ENCODE assay signal across 24 mouse cellular contexts in genomic region chr12:85009776-85010175, GRCm38 (mm10). TPM values are rescaled to one million over a fixed set of nuclear protein-coding genes. Genes with fewer than 3 reads are reported as not detected.
DNase-seq lines count a peak whose midpoint lies in the region; ATAC-seq and TF ChIP-seq lines count a peak whose summit lies in the region.
"Had no signal": no experiment of that assay in that cellular context is flagged by ENCODE, and none has a peak within 500 bp of the region (broad histone marks: within the 10 kb centered on the region; RNA-seq: fewer than 3 reads in every experiment).

No protein-coding gene starts in this region.

- no peak for ATAC-seq in liver, embryonic 11.5 days (replicated peaks; ENCODE audit: low FRiP score)
- ATAC-seq: forebrain, embryonic 16.5 days; hindbrain, embryonic 16.5 days; intestine, embryonic 15.5 days; midbrain, embryonic 15.5 days had no signal

- H3K9ac ChIP-seq in liver, adult 2 months (ENCODE audit: low read depth, low read length): no peak overlapping the region
- H3K9ac ChIP-seq in liver, embryonic 11.5 days (ENCODE audit: low read depth, low read length): no peak overlapping the region
- H3K9ac ChIP-seq: intestine, embryonic 15.5 days; limb, embryonic 12.5 days; liver, embryonic 13.5 days; lung, embryonic 15.5 days; midbrain, embryonic 15.5 days; neural tube, embryonic 13.5 days had no signal

- H3K4me2 ChIP-seq in liver, embryonic 11.5 days: no peak overlapping the region
- H3K4me2 ChIP-seq: intestine, embryonic 15.5 days; limb, embryonic 12.5 days; liver, embryonic 13.5 days; lung, embryonic 15.5 days; midbrain, embryonic 15.5 days; neural tube, embryonic 13.5 days had no signal

- peaks cover 19% of the 10 kb centered on the region for H3K4me1 ChIP-seq in liver, adult 2 months (ENCODE audit: control insufficient read depth, insufficient read depth, low read length)
- 0 out of 2 replicates have a peak, but pooled peaks cover 3% of the 10 kb centered on the region for H3K4me1 ChIP-seq in liver, embryonic 11.5 days (replicated peaks; ENCODE audit: control insufficient read depth, insufficient read depth, low read length)
- H3K4me1 ChIP-seq: embryonic facial prominence, embryonic 10.5 days; forebrain, embryonic 10.5 days; hindbrain, embryonic 10.5 days; intestine, embryonic 15.5 days; limb, embryonic 12.5 days; lung, embryonic 15.5 days; midbrain, embryonic 15.5 days; neural tube, embryonic 13.5 days had no signal

- 0 out of 2 replicates have a peak overlapping the region, but pooled peaks have one; percentile 39 for H3K27ac ChIP-seq in liver, adult 2 months (replicated peaks; ENCODE audit: insufficient read depth, low read depth, low read length)
- no peak overlapping the region for H3K27ac ChIP-seq in liver, embryonic 11.5 days (ENCODE audit: low read depth, low read length)
- H3K27ac ChIP-seq: embryonic facial prominence, embryonic 10.5 days; forebrain, embryonic 10.5 days; hindbrain, embryonic 10.5 days; intestine, embryonic 15.5 days; limb, embryonic 12.5 days; liver, embryonic 13.5 days; lung, embryonic 15.5 days; midbrain, embryonic 15.5 days; neural tube, embryonic 13.5 days had no signal

- H3K4me3 ChIP-seq in liver, adult 2 months (ENCODE audit: insufficient read depth, low read depth, low read length): no peak overlapping the region
- H3K4me3 ChIP-seq in liver, embryonic 11.5 days (ENCODE audit: low read depth, low read length): no peak overlapping the region
- H3K4me3 ChIP-seq: embryonic facial prominence, embryonic 10.5 days; forebrain, embryonic 10.5 days; hindbrain, embryonic 10.5 days; intestine, embryonic 15.5 days; limb, embryonic 12.5 days; liver, embryonic 13.5 days; lung, embryonic 15.5 days; megakaryocyte, embryonic 14.5 days; midbrain, embryonic 15.5 days; myocyte; neural tube, embryonic 13.5 days had no signal

- TF ChIP-seq CTCF in liver, adult 2 months (IDR thresholded peaks at IDR 0.05; ENCODE audit: low read depth, low read length): no peak

- H3K27me3 ChIP-seq in liver, adult 2 months (ENCODE audit: control insufficient read depth, insufficient read depth, low read length): no peaks in the 10 kb centered on the region
- H3K27me3 ChIP-seq in liver, embryonic 11.5 days (replicated peaks; ENCODE audit: control insufficient read depth, insufficient read depth, low read length): no peaks in the 10 kb centered on the region
- H3K27me3 ChIP-seq: intestine, embryonic 15.5 days; limb, embryonic 12.5 days; liver, embryonic 13.5 days; lung, embryonic 15.5 days; megakaryocyte, embryonic 14.5 days; midbrain, embryonic 15.5 days; neural tube, embryonic 13.5 days had no signal

- no peaks in the 10 kb centered on the region for H3K9me3 ChIP-seq in liver, embryonic 11.5 days (ENCODE audit: control insufficient read depth, low read length)
- H3K9me3 ChIP-seq: forebrain, embryonic 10.5 days; hindbrain, embryonic 10.5 days; intestine, embryonic 15.5 days; liver, embryonic 13.5 days; lung, embryonic 15.5 days; megakaryocyte, embryonic 14.5 days; midbrain, embryonic 15.5 days; neural tube, embryonic 13.5 days had no signal

- TF ChIP-seq POLR2A in liver, adult 2 months (IDR thresholded peaks at IDR 0.05; ENCODE audit: extremely low read depth, insufficient read depth, low read length): no peak

- peaks cover 13% of the 10 kb centered on the region; the same call in 1 of the 2 replicates for H3K79me2 ChIP-seq in liver, adult 2 months (ENCODE audit: control insufficient read depth, insufficient read depth, low read length)

- DNase-seq in adrenal gland, postnatal 25 days: peak; percentile 5
- no peak for DNase-seq in adrenal gland, postnatal 14 days
- DNase-seq in liver, adult 2 months (ENCODE audit: extremely low read depth, low read depth, low spot score): peak; percentile 80
- DNase-seq in liver, embryonic 11.5 days (ENCODE audit: low spot score): no peak
- DNase-seq in 3134 (ENCODE audit: extremely low read depth, insufficient read length, low spot score): peak; percentile 24
- peak; percentile 16 for DNase-seq in fibroblast of lung, adult 2 months (ENCODE audit: low read depth)
- no peak for DNase-seq in cerebellum, postnatal 25 days
- DNase-seq: cerebellum, adult 9-10 months; gastrocnemius, postnatal 14 days; kidney, adult 8-10 months; liver, embryonic 13.5 days; thymus, postnatal 25 days had no signal

- H3K36me3 ChIP-seq in liver, adult 2 months (ENCODE audit: control insufficient read depth, insufficient read depth, low read length): peaks cover 18% of the 10 kb centered on the region
- peaks cover 26% of the 10 kb centered on the region for H3K36me3 ChIP-seq in liver, embryonic 11.5 days (ENCODE audit: control insufficient read depth, insufficient read depth, low read length)

- WGBS in liver, adult 2 months: 12% methylated on average over 1 of the region's 1 CpGs
- WGBS in liver, embryonic 11.5 days: 93% methylated on average over 1 of the region's 1 CpGs

RNA-seq across cellular contexts. Expression of gene Ylpm1, which starts 13.7 kb away (rescaled TPM):
- 63.0 and 66.6 TPM in 2 replicates for total RNA-seq in adrenal gland, postnatal 25 days (2021)
- total RNA-seq in adrenal gland, postnatal 14 days (2021): 46.0 and 53.3 TPM in 2 replicates
- 16.9 TPM in 2 replicates for total RNA-seq in liver, adult 2 months (2014; rRNA removed)
- 4.7 and 5.2 TPM in 2 replicates for polyA plus RNA-seq in liver, adult 2 months (2012; rRNA removed)
- polyA plus RNA-seq in liver, embryonic 11.5 days (2014; fragmentation: Nextera tagmentation; extraction: Ambion mirVana): 25.5 and 30.7 TPM in 2 replicates

RNA-seq across cellular contexts. Expression of gene Arel1, which starts 39.1 kb away (rescaled TPM):
- 30.9 and 37.3 TPM in 2 replicates for total RNA-seq in adrenal gland, postnatal 25 days (2021)
- 27.9 and 35.2 TPM in 2 replicates for total RNA-seq in adrenal gland, postnatal 14 days (2021)
- 22.2 and 22.4 TPM in 2 replicates for total RNA-seq in liver, adult 2 months (2014; rRNA removed)
- 17.6 and 21.0 TPM in 2 replicates for polyA plus RNA-seq in liver, adult 2 months (2012; rRNA removed)
- polyA plus RNA-seq in liver, embryonic 11.5 days (2014; fragmentation: Nextera tagmentation; extraction: Ambion mirVana): 19.6 and 22.9 TPM in 2 replicates

RNA-seq across cellular contexts. Expression of gene Fcf1, which starts 39.1 kb away (rescaled TPM):
- 94.7 and 95.8 TPM in 2 replicates for total RNA-seq in adrenal gland, postnatal 25 days (2021)
- total RNA-seq in adrenal gland, postnatal 14 days (2021): 96.0 and 111 TPM in 2 replicates
- 47.5 and 59.7 TPM in 2 replicates for total RNA-seq in liver, adult 2 months (2014; rRNA removed)
- polyA plus RNA-seq in liver, adult 2 months (2012; rRNA removed): 21.7 and 23.2 TPM in 2 replicates
- polyA plus RNA-seq in liver, embryonic 11.5 days (2014; fragmentation: Nextera tagmentation; extraction: Ambion mirVana): 205 and 215 TPM in 2 replicates

Comparison
In these comparisons a context has a peak if more than half of its experiments do, and no peak if none do; other contexts are left out.
1. DNase-seq: peak in adrenal gland, postnatal 25 days (single experiment), liver, adult 2 months (single experiment), 3134 (single experiment) and fibroblast of lung, adult 2 months (single experiment); none in adrenal gland, postnatal 14 days (single experiment), liver, embryonic 11.5 days (single experiment) and cerebellum, postnatal 25 days (0 of 2).